Mouse (Mus musculus) liver, embryonic 14.5 days (tissue): ENCODE results near the gene Akip1.

ENCODE experiments used
- CTCF ChIP-seq: IDR thresholded peaks from 2 replicates; pipeline ENCODE4 v1.5.1; 2016; ENCODE audit warnings: antibody characterized with exemption, low read depth, control low read depth
- EP300 ChIP-seq: IDR thresholded peaks from 2 replicates; pipeline ENCODE4 v1.6.1; 2016; ENCODE audit warnings: antibody characterized with exemption, low read depth

GRCm38 (mm10) chr7:109666664-109667063 is 36.8 kb upstream of the Akip1 start:
- TF ChIP-seq CTCF (no peak), EP300 (no peak)
